Mouse (Mus musculus) forebrain, postnatal 0 days (tissue): ENCODE results near the gene Inha. TPM values are rescaled to one million over a fixed set of nuclear protein-coding genes. Genes with fewer than 3 reads are reported as not detected.

Experiments
- ATAC-seq: fragments of 200-750 bp; cut with Nextera tagmentation; 2 replicates; pipeline ENCODE4 v1.8.0; 2017; ENCODE audit warnings: mild to moderate bottlenecking, moderate library complexity
- DNase-seq: peaks from one replicate; pipeline ENCODE4 v3.0.0-alpha.2; 2015
- H3K27ac ChIP-seq: fragments of 300-500 bp; sonication (generic); 2 replicates; pipeline ENCODE4 v1.5.1; 2014; ENCODE audit warnings: low read depth, mild to moderate bottlenecking, antibody characterized with exemption, low read length, moderate library complexity, mixed read lengths
- H3K27me3 ChIP-seq: fragments of 300-500 bp; sonication (generic); 2 replicates; pipeline ENCODE4 v1.6.1; 2014; ENCODE audit warnings: mild to moderate bottlenecking, low read length, mixed read lengths; ENCODE audit not compliant: insufficient read depth
- H3K36me3 ChIP-seq: fragments of 300-500 bp; sonication (generic); 2 replicates; pipeline ENCODE4 v1.6.1; 2014; ENCODE audit warnings: mild to moderate bottlenecking, moderate library complexity; ENCODE audit not compliant: insufficient read depth
- H3K4me1 ChIP-seq: fragments of 300-500 bp; sonication (generic); 2 replicates; pipeline ENCODE4 v1.6.1; 2014; ENCODE audit warnings: antibody characterized with exemption; ENCODE audit not compliant: insufficient read depth
- H3K4me2 ChIP-seq: fragments of 300-500 bp; sonication (generic); 2 replicates; pipeline ENCODE4 v1.6.1; 2014; ENCODE audit warnings: low read depth, mild to moderate bottlenecking, moderate library complexity
- H3K4me3 ChIP-seq: fragments of 300-500 bp; sonication (generic); 2 replicates; pipeline ENCODE4 v1.5.1; 2014; ENCODE audit warnings: low read depth, low read length, mixed read lengths
- H3K9ac ChIP-seq: fragments of 300-500 bp; sonication (generic); 2 replicates; pipeline ENCODE4 v1.6.1; 2014; ENCODE audit warnings: mild to moderate bottlenecking
- H3K9me3 ChIP-seq: fragments of 300-500 bp; sonication (generic); 2 replicates; pipeline ENCODE4 v1.6.1; 2016; ENCODE audit warnings: low read length
- CTCF ChIP-seq: sonication (generic); IDR thresholded peaks from 2 replicates; pipeline ENCODE4 v1.5.1; 2016; ENCODE audit warnings: antibody characterized with exemption, control low read depth, low read depth
- WGBS: fragments of 180-500 bp; shearing (Covaris S2); extraction: QIAGEN DNeasy Blood & Tissue Kit; methylation state at CpG from one replicate; pipeline ENCODE4 v1.1.7; 2014; 5-methylcytosine and 5-hydroxymethylcytosine counted together
- polyA plus RNA-seq: library from polyadenylated mRNA; unstranded; fragments of >200 nt; fragmentation: Nextera tagmentation; extraction: Ambion mirVana; gene quantifications from 2 replicates; pipeline ENCODE4 v1.2.1, GENCODE M21; 2015
- total RNA-seq: library from RNA; depleted of rRNA; stranded (reverse); fragments of >200 nt; gene quantifications from 2 replicates; pipeline ENCODE4 v1.2.3, GENCODE M21; 2014

The Inha gene
- total and polyA plus RNA-seq, 2 experiments from 2014 or later = 24.8 to 26.6 TPM

GRCm38 (mm10) chr1:75487405-75488161 is 19.3 kb upstream of the Inha start:
- Histone ChIP-seq H3K4me1 (0 out of 2 replicates have a peak, but pooled peaks cover 5% of the 10 kb centered on the region), H3K4me3 (peak overlapping the region; percentile 44), H3K27ac (no peak overlapping the region), H3K9me3 (no peaks in the 10 kb centered on the region), H3K36me3 (peaks cover 42% of the 10 kb centered on the region), H3K9ac (peak overlapping the region; percentile 31; the same call in 1 of the 2 replicates), H3K4me2 (peak overlapping the region; percentile 91), H3K27me3 (peaks cover 18% of the 10 kb centered on the region)
- DNase-seq (peak; percentile 61), ATAC-seq (peak; percentile 68)
- TF ChIP-seq CTCF = peak; percentile 37
- WGBS = 4% methylated on average over 62 of the region's 62 CpGs

GRCm38 (mm10) chr1:75490785-75491551 is 15.9 kb upstream of the Inha start:
- ATAC-seq (no peak), DNase-seq (no peak)
- Histone ChIP-seq H3K27me3 (peaks cover 16% of the 10 kb centered on the region), H3K4me2 (no peak overlapping the region), H3K4me3 (no peak overlapping the region), H3K36me3 (peaks cover 10% of the 10 kb centered on the region; the same call in 1 of the 2 replicates), H3K4me1 (0 out of 2 replicates have a peak, but pooled peaks cover 5% of the 10 kb centered on the region), H3K9ac (no peak overlapping the region), H3K27ac (no peak overlapping the region), H3K9me3 (no peaks in the 10 kb centered on the region)
- TF ChIP-seq CTCF = no peak
- 87% methylated on average over 34 of the region's 34 CpGs for WGBS

GRCm38 (mm10) chr1:75492579-75493170 is 14.2 kb upstream of the Inha start:
- Histone ChIP-seq H3K9me3 (no peaks in the 10 kb centered on the region), H3K4me3 (no peak overlapping the region), H3K9ac (no peak overlapping the region), H3K4me1 (0 out of 2 replicates have a peak, but pooled peaks cover 3% of the 10 kb centered on the region), H3K27me3 (0 out of 2 replicates have a peak, but pooled peaks cover 9% of the 10 kb centered on the region), H3K36me3 (peaks cover 10% of the 10 kb centered on the region; the same call in 1 of the 2 replicates), H3K27ac (no peak overlapping the region), H3K4me2 (no peak overlapping the region)
- WGBS = 41% methylated on average over 24 of the region's 24 CpGs
- ATAC-seq (no peak), DNase-seq (no peak)
- TF ChIP-seq CTCF = no peak

- peak; percentile 86 for TF ChIP-seq CTCF
- DNase-seq = peak; percentile 64
- peak; percentile 70 for ATAC-seq
Observed at GRCm38 (mm10) chr1:75494878-75495548, 11.9 kb upstream of the Inha start.

GRCm38 (mm10) chr1:75498897-75499296 is 8.0 kb upstream of the Inha start:
- ATAC-seq (no peak), DNase-seq (no peak)
- 91% methylated on average over 4 of the region's 4 CpGs for WGBS
- H3K36me3 ChIP-seq = peaks cover 35% of the 10 kb centered on the region
- no peak overlapping the region for H3K4me2 ChIP-seq
- no peaks in the 10 kb centered on the region for H3K27me3 ChIP-seq
- no peaks in the 10 kb centered on the region for H3K4me1 ChIP-seq
- H3K4me3 ChIP-seq = no peak overlapping the region
- H3K27ac ChIP-seq = no peak overlapping the region
- H3K9ac ChIP-seq = no peak overlapping the region
- no peaks in the 10 kb centered on the region for H3K9me3 ChIP-seq
- no peak for TF ChIP-seq CTCF

More at GRCm38 (mm10) chr1:75494878-75495548, 11.9 kb upstream of the Inha start:
- H3K36me3 ChIP-seq = peaks cover 27% of the 10 kb centered on the region; the same call in 1 of the 2 replicates
- H3K4me2 ChIP-seq = no peak overlapping the region
- H3K4me3 ChIP-seq = no peak overlapping the region
- 46% methylated on average over 12 of the region's 12 CpGs for WGBS
- no peak overlapping the region for H3K27ac ChIP-seq
- no peaks in the 10 kb centered on the region for H3K27me3 ChIP-seq
- H3K9me3 ChIP-seq = no peaks in the 10 kb centered on the region
- no peaks in the 10 kb centered on the region for H3K4me1 ChIP-seq
- no peak overlapping the region for H3K9ac ChIP-seq

GRCm38 (mm10) chr1:75499441-75499840 is 7.4 kb upstream of the Inha start:
- Histone ChIP-seq H3K4me3 (no peak overlapping the region), H3K4me1 (0 out of 2 replicates have a peak, but pooled peaks cover 3% of the 10 kb centered on the region), H3K9me3 (no peaks in the 10 kb centered on the region), H3K27me3 (no peaks in the 10 kb centered on the region), H3K9ac (no peak overlapping the region), H3K36me3 (peaks cover 35% of the 10 kb centered on the region), H3K27ac (no peak overlapping the region), H3K4me2 (no peak overlapping the region)
- 86% methylated on average over 7 of the region's 7 CpGs for WGBS
- DNase-seq (no peak), ATAC-seq (no peak)
- TF ChIP-seq CTCF = peak; percentile 12; the same call in 1 of the 2 replicates
